Mouse (Mus musculus) forebrain, embryonic 15.5 days (tissue): ENCODE measurements at regions not wholly inside any gene's neighbourhood (a gene's known extent, or its start where the extent isn't known, plus 50 kb on each side); places are given as distances from the start of the nearest gene placed in this dataset.

Source experiments
- ATAC-seq: fragments of 200-750 bp; cut with Nextera tagmentation; replicated peaks from 2 replicates; pipeline ENCODE4 v1.8.0; 2017; ENCODE audit warnings: mild to moderate bottlenecking, moderate TSS enrichment, moderate library complexity
- H3K27ac ChIP-seq: fragments of 300-500 bp; sonication (generic); replicated peaks from 2 replicates; pipeline ENCODE4 v1.5.1; 2015; ENCODE audit warnings: mild to moderate bottlenecking, inconsistent platforms
- H3K27me3 ChIP-seq: fragments of 300-500 bp; sonication (generic); 2 replicates; pipeline ENCODE4 v1.6.1; 2015; ENCODE audit warnings: inconsistent platforms
- H3K36me3 ChIP-seq: fragments of 300-500 bp; sonication (generic); 2 replicates; pipeline ENCODE4 v1.6.1; 2015; ENCODE audit warnings: mild to moderate bottlenecking, inconsistent platforms
- H3K4me1 ChIP-seq: fragments of 300-500 bp; sonication (generic); 2 replicates; pipeline ENCODE4 v1.6.1; 2015; ENCODE audit warnings: inconsistent platforms
- H3K4me2 ChIP-seq: fragments of 300-500 bp; sonication (generic); replicated peaks from 2 replicates; pipeline ENCODE4 v1.6.1; 2015; ENCODE audit warnings: mild to moderate bottlenecking, inconsistent platforms
- H3K4me3 ChIP-seq: fragments of 300-500 bp; sonication (generic); 2 replicates; pipeline ENCODE4 v1.5.1; 2015; ENCODE audit warnings: mild to moderate bottlenecking, inconsistent platforms
- H3K9ac ChIP-seq: fragments of 300-500 bp; sonication (generic); replicated peaks from 2 replicates; pipeline ENCODE4 v1.6.1; 2015; ENCODE audit warnings: mild to moderate bottlenecking, inconsistent platforms
- H3K9me3 ChIP-seq: fragments of 300-500 bp; sonication (generic); 2 replicates; pipeline ENCODE4 v1.6.1; 2016; ENCODE audit warnings: inconsistent platforms
- WGBS: fragments of 180-500 bp; shearing (Covaris S2); methylation state at CpG from one replicate; pipeline ENCODE4 v1.1.7; 2015; ENCODE audit warnings: mixed read lengths; 5-methylcytosine and 5-hydroxymethylcytosine counted together

- no peak overlapping the region for H3K27ac ChIP-seq
- H3K9ac ChIP-seq: no peak overlapping the region
- H3K4me3 ChIP-seq: no peak overlapping the region
- no peak overlapping the region for H3K4me2 ChIP-seq
- no peaks in the 10 kb centered on the region for H3K4me1 ChIP-seq
- no peaks in the 10 kb centered on the region for H3K9me3 ChIP-seq
- no peaks in the 10 kb centered on the region for H3K36me3 ChIP-seq
- H3K27me3 ChIP-seq: no peaks in the 10 kb centered on the region
- 70% methylated on average over 3 of the region's 3 CpGs for WGBS
- no peak for ATAC-seq
Measured at GRCm38 (mm10) chr2:159501039-159501438, 706.4 kb downstream of the Dhx35 start.

GRCm38 (mm10) chr2:159519066-159519465 lies 724.5 kb downstream of the Dhx35 start:
- H3K4me2 ChIP-seq: no peak overlapping the region
- no peak overlapping the region for H3K4me3 ChIP-seq
- no peak overlapping the region for H3K9ac ChIP-seq
- H3K4me1 ChIP-seq: no peaks in the 10 kb centered on the region
- H3K27ac ChIP-seq: no peak overlapping the region
- no peak for ATAC-seq
- H3K36me3 ChIP-seq: no peaks in the 10 kb centered on the region
- no peaks in the 10 kb centered on the region for H3K9me3 ChIP-seq
- 50% methylated on average over 4 of the region's 4 CpGs for WGBS
- H3K27me3 ChIP-seq: no peaks in the 10 kb centered on the region

GRCm38 (mm10) chr2:159523739-159524138 lies 729.1 kb downstream of the Dhx35 start:
- Histone ChIP-seq H3K27me3 (no peaks in the 10 kb centered on the region), H3K9ac (no peak overlapping the region), H3K4me3 (no peak overlapping the region), H3K36me3 (no peaks in the 10 kb centered on the region), H3K27ac (no peak overlapping the region), H3K4me2 (no peak overlapping the region), H3K4me1 (no peaks in the 10 kb centered on the region), H3K9me3 (no peaks in the 10 kb centered on the region)
- 88% methylated on average over 2 of the region's 2 CpGs for WGBS
- no peak for ATAC-seq

GRCm38 (mm10) chr2:159534951-159535350 lies 740.3 kb downstream of the Dhx35 start:
- 81% methylated on average over 2 of the region's 2 CpGs for WGBS
- no peak overlapping the region for H3K4me3 ChIP-seq
- no peaks in the 10 kb centered on the region for H3K4me1 ChIP-seq
- H3K36me3 ChIP-seq: no peaks in the 10 kb centered on the region
- no peak overlapping the region for H3K4me2 ChIP-seq
- ATAC-seq: no peak
- H3K27ac ChIP-seq: no peak overlapping the region
- no peaks in the 10 kb centered on the region for H3K27me3 ChIP-seq
- no peak overlapping the region for H3K9ac ChIP-seq
- H3K9me3 ChIP-seq: no peaks in the 10 kb centered on the region

GRCm38 (mm10) chr2:159539261-159539660 lies 744.7 kb downstream of the Dhx35 start:
- no peak overlapping the region for H3K27ac ChIP-seq
- no peaks in the 10 kb centered on the region for H3K27me3 ChIP-seq
- H3K4me2 ChIP-seq: no peak overlapping the region
- no peaks in the 10 kb centered on the region for H3K4me1 ChIP-seq
- no peaks in the 10 kb centered on the region for H3K9me3 ChIP-seq
- H3K9ac ChIP-seq: no peak overlapping the region
- H3K4me3 ChIP-seq: no peak overlapping the region
- ATAC-seq: no peak
- H3K36me3 ChIP-seq: no peaks in the 10 kb centered on the region

- no peaks in the 10 kb centered on the region for H3K4me1 ChIP-seq
- no peaks in the 10 kb centered on the region for H3K9me3 ChIP-seq
- no peak for ATAC-seq
- no peak overlapping the region for H3K4me3 ChIP-seq
- WGBS: 92% methylated on average over 3 of the region's 3 CpGs
- H3K4me2 ChIP-seq: no peak overlapping the region
- H3K27me3 ChIP-seq: no peaks in the 10 kb centered on the region
- H3K9ac ChIP-seq: no peak overlapping the region
- no peaks in the 10 kb centered on the region for H3K36me3 ChIP-seq
- H3K27ac ChIP-seq: no peak overlapping the region
Measured at GRCm38 (mm10) chr2:159557567-159557966, 763.0 kb downstream of the Dhx35 start.

- H3K4me2 ChIP-seq: no peak overlapping the region
- no peaks in the 10 kb centered on the region for H3K36me3 ChIP-seq
- no peak overlapping the region for H3K4me3 ChIP-seq
- no peak overlapping the region for H3K27ac ChIP-seq
- ATAC-seq: no peak
- no peaks in the 10 kb centered on the region for H3K27me3 ChIP-seq
- H3K9me3 ChIP-seq: no peaks in the 10 kb centered on the region
- no peaks in the 10 kb centered on the region for H3K4me1 ChIP-seq
- WGBS: 71% methylated on average over 4 of the region's 4 CpGs
- no peak overlapping the region for H3K9ac ChIP-seq
Measured at GRCm38 (mm10) chr2:159565255-159565654, 768.7 kb downstream of the Gm826 start.

- Histone ChIP-seq H3K4me2 (no peak overlapping the region), H3K9me3 (no peaks in the 10 kb centered on the region), H3K9ac (no peak overlapping the region), H3K4me1 (no peaks in the 10 kb centered on the region), H3K27ac (no peak overlapping the region), H3K4me3 (no peak overlapping the region), H3K36me3 (no peaks in the 10 kb centered on the region), H3K27me3 (no peaks in the 10 kb centered on the region)
- ATAC-seq: no peak
- 88% methylated on average over 5 of the region's 5 CpGs for WGBS
Measured at GRCm38 (mm10) chr2:159565921-159566320, 768.0 kb downstream of the Gm826 start.

- no peak overlapping the region for H3K27ac ChIP-seq
- no peaks in the 10 kb centered on the region for H3K4me1 ChIP-seq
- no peak for ATAC-seq
- no peak overlapping the region for H3K4me3 ChIP-seq
- no peaks in the 10 kb centered on the region for H3K9me3 ChIP-seq
- H3K36me3 ChIP-seq: no peaks in the 10 kb centered on the region
- no peak overlapping the region for H3K4me2 ChIP-seq
- H3K9ac ChIP-seq: no peak overlapping the region
- WGBS: 70% methylated on average over 5 of the region's 5 CpGs
- no peaks in the 10 kb centered on the region for H3K27me3 ChIP-seq
Measured at GRCm38 (mm10) chr2:159566461-159566860, 767.5 kb downstream of the Gm826 start.

- Histone ChIP-seq H3K36me3 (no peaks in the 10 kb centered on the region), H3K4me1 (peaks cover 7% of the 10 kb centered on the region; the same call in 1 of the 2 replicates), H3K9ac (no peak overlapping the region), H3K27ac (no peak overlapping the region), H3K4me2 (no peak overlapping the region), H3K4me3 (no peak overlapping the region), H3K27me3 (no peaks in the 10 kb centered on the region), H3K9me3 (no peaks in the 10 kb centered on the region)
- 73% methylated on average over 4 of the region's 4 CpGs for WGBS
- no peak for ATAC-seq
Measured at GRCm38 (mm10) chr2:159568391-159568790, 765.6 kb downstream of the Gm826 start.

- Histone ChIP-seq H3K9ac (no peak overlapping the region), H3K27ac (no peak overlapping the region), H3K9me3 (no peaks in the 10 kb centered on the region), H3K36me3 (no peaks in the 10 kb centered on the region), H3K4me3 (no peak overlapping the region), H3K27me3 (no peaks in the 10 kb centered on the region), H3K4me2 (no peak overlapping the region), H3K4me1 (peaks cover 7% of the 10 kb centered on the region; the same call in 1 of the 2 replicates)
- WGBS: 33% methylated on average over 2 of the region's 2 CpGs
- peak; percentile 41 for ATAC-seq
Measured at GRCm38 (mm10) chr2:159571862-159572261, 762.1 kb downstream of the Gm826 start.

GRCm38 (mm10) chr2:159575271-159575670 lies 758.7 kb downstream of the Gm826 start:
- Histone ChIP-seq H3K27me3 (no peaks in the 10 kb centered on the region), H3K4me3 (no peak overlapping the region), H3K9me3 (no peaks in the 10 kb centered on the region), H3K27ac (no peak overlapping the region), H3K4me1 (peaks cover 7% of the 10 kb centered on the region; the same call in 1 of the 2 replicates), H3K4me2 (no peak overlapping the region), H3K36me3 (no peaks in the 10 kb centered on the region), H3K9ac (no peak overlapping the region)
- no peak for ATAC-seq
- WGBS: 86% methylated on average over 5 of the region's 5 CpGs

GRCm38 (mm10) chr2:159583103-159583502 lies 750.9 kb downstream of the Gm826 start:
- H3K9ac ChIP-seq: no peak overlapping the region
- no peaks in the 10 kb centered on the region for H3K4me1 ChIP-seq
- no peak overlapping the region for H3K4me3 ChIP-seq
- H3K27ac ChIP-seq: no peak overlapping the region
- no peak for ATAC-seq
- 40% methylated on average over 8 of the region's 8 CpGs for WGBS
- no peaks in the 10 kb centered on the region for H3K9me3 ChIP-seq
- H3K27me3 ChIP-seq: no peaks in the 10 kb centered on the region
- no peaks in the 10 kb centered on the region for H3K36me3 ChIP-seq
- H3K4me2 ChIP-seq: no peak overlapping the region
